ENCODE assay signal across 10 mouse cellular contexts in genomic region chr3:101562510-101563209, GRCm38 (mm10). TPM values are rescaled to one million over a fixed set of nuclear protein-coding genes. Genes with fewer than 3 reads are reported as not detected.
DNase-seq lines count a peak whose midpoint lies in the region; ATAC-seq and TF ChIP-seq lines count a peak whose summit lies in the region.
"Had no signal": no experiment of that assay in that cellular context is flagged by ENCODE, and none has a peak within 500 bp of the region (broad histone marks: within the 10 kb centered on the region; RNA-seq: fewer than 3 reads in every experiment).

No protein-coding gene starts in this region.

- 56% methylated on average over 10 of the region's 10 CpGs for WGBS in intestine, embryonic 15.5 days
- 43% methylated on average over 10 of the region's 10 CpGs for WGBS in intestine, postnatal 0 days
- 18% methylated on average over 10 of the region's 10 CpGs for WGBS in liver, embryonic 14.5 days (ENCODE audit: insufficient replicate concordance)

- H3K27me3 ChIP-seq in intestine, embryonic 15.5 days (replicated peaks) = no peaks in the 10 kb centered on the region
- no peaks in the 10 kb centered on the region for H3K27me3 ChIP-seq in intestine, postnatal 0 days (replicated peaks; ENCODE audit: control insufficient read depth, insufficient read depth, low read length)
- no peaks in the 10 kb centered on the region for H3K27me3 ChIP-seq in liver, embryonic 14.5 days (ENCODE audit: control insufficient read depth, insufficient read depth, low read length)
- H3K27me3 ChIP-seq: limb, embryonic 15.5 days had no signal

- H3K9me3 ChIP-seq in intestine, embryonic 15.5 days = no peaks in the 10 kb centered on the region
- no peaks in the 10 kb centered on the region for H3K9me3 ChIP-seq in intestine, postnatal 0 days (ENCODE audit: control insufficient read depth)
- H3K9me3 ChIP-seq in liver, embryonic 14.5 days (ENCODE audit: control insufficient read depth, low read length) = no peaks in the 10 kb centered on the region
- H3K9me3 ChIP-seq: limb, embryonic 15.5 days had no signal

- H3K4me1 ChIP-seq in intestine, embryonic 15.5 days (replicated peaks) = peaks cover 14% of the 10 kb centered on the region
- no peaks in the 10 kb centered on the region for H3K4me1 ChIP-seq in intestine, postnatal 0 days (replicated peaks; ENCODE audit: control insufficient read depth, insufficient read depth, low read length)
- H3K4me1 ChIP-seq in liver, embryonic 14.5 days (replicated peaks; ENCODE audit: control insufficient read depth in 2 of 2, insufficient read depth in 2 of 2, low read length in 1 of 2) = peaks cover 18 to 26% of the 10 kb centered on the region in 2 experiments

- 0 out of 2 replicates have a peak overlapping the region, but pooled peaks have one; percentile 17 for H3K27ac ChIP-seq in intestine, embryonic 15.5 days
- no peak overlapping the region for H3K27ac ChIP-seq in intestine, postnatal 0 days (ENCODE audit: low read depth, low read length)
- H3K27ac ChIP-seq in liver, embryonic 14.5 days = peak overlapping the region; percentile 34
- H3K27ac ChIP-seq: limb, embryonic 15.5 days had no signal

- TF ChIP-seq EP300 in liver, embryonic 14.5 days (IDR thresholded peaks at IDR 0.05; ENCODE audit: low read depth) = peak; percentile 69

- H3K4me2 ChIP-seq in intestine, embryonic 15.5 days (replicated peaks) = no peak overlapping the region
- no peak overlapping the region for H3K4me2 ChIP-seq in intestine, postnatal 0 days (replicated peaks; ENCODE audit: low read depth)
- peak overlapping the region; percentile 39 for H3K4me2 ChIP-seq in liver, embryonic 14.5 days (ENCODE audit: low read depth)
- H3K4me2 ChIP-seq: limb, embryonic 15.5 days had no signal

- H3K36me3 ChIP-seq in intestine, embryonic 15.5 days = no peaks in the 10 kb centered on the region
- no peaks in the 10 kb centered on the region for H3K36me3 ChIP-seq in intestine, postnatal 0 days (ENCODE audit: control insufficient read depth, insufficient read depth)
- H3K36me3 ChIP-seq in liver, embryonic 14.5 days (replicated peaks; ENCODE audit: control insufficient read depth, insufficient read depth, low read depth) = no peaks in the 10 kb centered on the region
- H3K36me3 ChIP-seq: limb, embryonic 15.5 days had no signal

- ATAC-seq in intestine, embryonic 15.5 days = peak; percentile 61
- no peak for ATAC-seq in intestine, postnatal 0 days
- peak; percentile 87 for ATAC-seq in liver, embryonic 14.5 days (ENCODE audit: insufficient read depth)
- ATAC-seq in activated CD4-positive, CD25-positive, alpha-beta regulatory T cell, adult 4 months = no peak

- no peak overlapping the region; the same call in 1 of the 2 replicates for H3K9ac ChIP-seq in intestine, embryonic 15.5 days
- H3K9ac ChIP-seq in intestine, postnatal 0 days (ENCODE audit: low read depth, low read length) = no peak overlapping the region
- H3K9ac ChIP-seq in liver, embryonic 14.5 days (replicated peaks) = peak overlapping the region; percentile 32; the same call in 1 of the 2 replicates
- H3K9ac ChIP-seq: limb, embryonic 15.5 days had no signal

- no peak overlapping the region for H3K4me3 ChIP-seq in intestine, embryonic 15.5 days (replicated peaks)
- no peak overlapping the region for H3K4me3 ChIP-seq in intestine, postnatal 0 days (ENCODE audit: low read depth, low read length)
- no peak overlapping the region for H3K4me3 ChIP-seq in liver, embryonic 14.5 days (ENCODE audit: insufficient read depth in 1 of 2, low read depth in 2 of 2, low read length in 2 of 2)
- H3K4me3 ChIP-seq: limb, embryonic 15.5 days had no signal

- peak; percentile 51 for DNase-seq in adrenal gland, adult 2 months
- DNase-seq in adrenal gland, postnatal 25 days = no peak
- DNase-seq in cerebellum, postnatal 25 days = peak; percentile 41 to 56
- DNase-seq in liver, embryonic 14.5 days (ENCODE audit: low read depth in 3 of 3, low spot score in 3 of 3) = peak in 2 of 3 experiments; percentile 42 to 52
- DNase-seq in thymus, postnatal 14 days = no peak
- DNase-seq: thymus, postnatal 25 days had no signal

- TF ChIP-seq CTCF in intestine, postnatal 0 days (IDR thresholded peaks at IDR 0.05; ENCODE audit: low read depth) = no peak
- TF ChIP-seq CTCF in liver, embryonic 14.5 days (IDR thresholded peaks at IDR 0.05; ENCODE audit: low read depth) = no peak

RNA-seq across cellular contexts. Expression of gene Atp1a1, which starts 41.8 kb away (rescaled TPM):
- total RNA-seq in adrenal gland, adult 2 months (2021) = 1,000 to 10,000 TPM in 1 of 2 experiments, 100 to 1,000 TPM in 1; 611 to 1,035 TPM
- 301 and 380 TPM in 2 replicates for polyA plus RNA-seq in adrenal gland, adult 2 months (2012; rRNA removed)
- total RNA-seq in adrenal gland, postnatal 25 days (2021) = 768 and 861 TPM in 2 replicates
- polyA plus RNA-seq in intestine, embryonic 15.5 days (2015; fragmentation: Nextera tagmentation; extraction: Ambion mirVana) = 247 and 251 TPM in 2 replicates
- polyA plus RNA-seq in intestine, postnatal 0 days (2015; fragmentation: Nextera tagmentation; extraction: Ambion mirVana) = 309 and 318 TPM in 2 replicates
- 44.0 and 48.4 TPM in 2 replicates for polyA plus RNA-seq in liver, embryonic 14.5 days (2012; rRNA removed)
- 54.7 and 62.2 TPM in 2 replicates for polyA plus RNA-seq in liver, embryonic 14.5 days (2014; fragmentation: Nextera tagmentation; extraction: Ambion mirVana)
- polyA plus RNA-seq in activated CD4-positive, CD25-positive, alpha-beta regulatory T cell, adult 4 months (2017; shearing (Covaris generic)) = 10 to 100 TPM; 15.1 to 17.4 TPM

Comparison
In these comparisons a context has a peak if more than half of its experiments do, and no peak if none do; other contexts are left out.
1. DNase-seq: peak in adrenal gland, adult 2 months (single experiment), cerebellum, postnatal 25 days (2 of 2) and liver, embryonic 14.5 days (2 of 3); none in adrenal gland, postnatal 25 days (single experiment) and thymus, postnatal 14 days (single experiment).
2. ATAC-seq: peak in intestine, embryonic 15.5 days (single experiment) and liver, embryonic 14.5 days (single experiment); none in intestine, postnatal 0 days (single experiment) and activated CD4-positive, CD25-positive, alpha-beta regulatory T cell, adult 4 months (single experiment).